Comparison of ENCODE assay signal across 8 mouse cellular contexts in genomic region chr11:119040600-119041324, GRCm38 (mm10). TPM values are rescaled to one million over a fixed set of nuclear protein-coding genes. Genes with fewer than 3 reads are reported as not detected.
DNase-seq lines count a peak whose midpoint lies in the region; ATAC-seq and TF ChIP-seq lines count a peak whose summit lies in the region.

Gene Cbx8 (minus strand): TSS chr11:119040969.

- no peak for TF ChIP-seq CTCF in C2C12 (IDR thresholded peaks at IDR 0.05; ENCODE audit: control insufficient read depth, insufficient read depth, insufficient read length)
- TF ChIP-seq CTCF in brain, embryonic 14.5 days (IDR thresholded peaks at IDR 0.05; ENCODE audit: borderline replicate concordance, extremely low read depth, insufficient read depth, insufficient read length): no peak
- TF ChIP-seq CTCF in kidney, postnatal 0 days (IDR thresholded peaks at IDR 0.05; ENCODE audit: low read depth): no peak

- peaks cover 10% of the 10 kb centered on the region for H3K79me2 ChIP-seq in C2C12 (ENCODE audit: control insufficient read depth, insufficient read depth)

- H3K36me3 ChIP-seq in C2C12 (ENCODE audit: control insufficient read depth, insufficient read depth): peaks cover 8% of the 10 kb centered on the region
- H3K36me3 ChIP-seq in erythroblast, embryonic 14.5 days (ENCODE audit: control insufficient read depth): peaks cover 2% of the 10 kb centered on the region; the same call in 1 of the 2 replicates
- peaks cover 10% of the 10 kb centered on the region for H3K36me3 ChIP-seq in heart, embryonic 12.5 days
- 0 out of 2 replicates have a peak, but pooled peaks cover 4% of the 10 kb centered on the region for H3K36me3 ChIP-seq in kidney, postnatal 0 days (ENCODE audit: insufficient read depth, low read length)
- H3K36me3 ChIP-seq in liver, embryonic 11.5 days (ENCODE audit: control insufficient read depth, insufficient read depth, low read length): no peaks in the 10 kb centered on the region
- peaks cover 4% of the 10 kb centered on the region; the same call in 1 of the 2 replicates for H3K36me3 ChIP-seq in stomach, embryonic 14.5 days (ENCODE audit: control insufficient read depth, insufficient read depth, low read length)

- peak; percentile 96 for ATAC-seq in heart, embryonic 12.5 days (ENCODE audit: insufficient number of reproducible peaks, low FRiP score)
- ATAC-seq in kidney, postnatal 0 days (replicated peaks; ENCODE audit: low FRiP score, low read depth): peak; percentile 91
- peak; percentile 94 for ATAC-seq in liver, embryonic 11.5 days (replicated peaks; ENCODE audit: low FRiP score)
- peak; percentile 95 for ATAC-seq in stomach, embryonic 14.5 days (ENCODE audit: insufficient number of reproducible peaks, insufficient read depth, low FRiP score, low read depth)

- H3K9me3 ChIP-seq in erythroblast, embryonic 14.5 days (ENCODE audit: control insufficient read depth, low read length): peaks cover 9% of the 10 kb centered on the region; the same call in 1 of the 2 replicates
- no peaks in the 10 kb centered on the region for H3K9me3 ChIP-seq in heart, embryonic 12.5 days (replicated peaks)
- H3K9me3 ChIP-seq in kidney, postnatal 0 days (replicated peaks; ENCODE audit: low read length): no peaks in the 10 kb centered on the region
- no peaks in the 10 kb centered on the region for H3K9me3 ChIP-seq in liver, embryonic 11.5 days (ENCODE audit: control insufficient read depth, low read length)
- no peaks in the 10 kb centered on the region for H3K9me3 ChIP-seq in stomach, embryonic 14.5 days (ENCODE audit: control insufficient read depth, low read depth, low read length)

- WGBS in heart, embryonic 12.5 days: under 1% methylated on average over 52 of the region's 63 CpGs
- under 1% methylated on average over 63 of the region's 63 CpGs for WGBS in kidney, postnatal 0 days
- under 1% methylated on average over 60 of the region's 63 CpGs for WGBS in liver, embryonic 11.5 days
- WGBS in stomach, embryonic 14.5 days: 2% methylated on average over 58 of the region's 63 CpGs

- no peaks in the 10 kb centered on the region for H3K79me3 ChIP-seq in C2C12 (ENCODE audit: low read depth)

- peak within 1 kb of the TSS; percentile 88 for H3K9ac ChIP-seq in heart, embryonic 12.5 days
- peak within 1 kb of the TSS; percentile 84 for H3K9ac ChIP-seq in kidney, postnatal 0 days (ENCODE audit: low read depth, low read length)
- H3K9ac ChIP-seq in liver, embryonic 11.5 days (ENCODE audit: low read depth, low read length): peak within 1 kb of the TSS; percentile 81
- peak within 1 kb of the TSS; percentile 61; the same call in 1 of the 2 replicates for H3K9ac ChIP-seq in stomach, embryonic 14.5 days (replicated peaks; ENCODE audit: low read depth, low read length)

- peak within 1 kb of the TSS; percentile 94 for H3K4me2 ChIP-seq in heart, embryonic 12.5 days
- H3K4me2 ChIP-seq in kidney, postnatal 0 days (ENCODE audit: low read length): peak within 1 kb of the TSS; percentile 99
- peak within 1 kb of the TSS; percentile 92 for H3K4me2 ChIP-seq in liver, embryonic 11.5 days
- H3K4me2 ChIP-seq in stomach, embryonic 14.5 days (replicated peaks; ENCODE audit: low read depth, low read length): peak within 1 kb of the TSS; percentile 81

- TF ChIP-seq POLR2A in brain, embryonic 14.5 days (IDR thresholded peaks at IDR 0.05; ENCODE audit: borderline replicate concordance, extremely low read depth, insufficient read depth, insufficient read length, poor library complexity, severe bottlenecking): peak; percentile 75; the same call in 1 of the 2 replicates

- peaks cover 17% of the 10 kb centered on the region for H3K27me3 ChIP-seq in C2C12 (ENCODE audit: control insufficient read depth, insufficient read depth, insufficient read length)
- H3K27me3 ChIP-seq in erythroblast, embryonic 14.5 days (ENCODE audit: control insufficient read depth): peaks cover 99% of the 10 kb centered on the region
- H3K27me3 ChIP-seq in heart, embryonic 12.5 days (replicated peaks): peaks cover 79% of the 10 kb centered on the region
- H3K27me3 ChIP-seq in kidney, postnatal 0 days (ENCODE audit: insufficient read depth, low read length): peaks cover 55% of the 10 kb centered on the region
- peaks cover 86% of the 10 kb centered on the region for H3K27me3 ChIP-seq in liver, embryonic 11.5 days (replicated peaks; ENCODE audit: control insufficient read depth, insufficient read depth, low read length)
- H3K27me3 ChIP-seq in stomach, embryonic 14.5 days (ENCODE audit: control insufficient read depth, insufficient read depth, low read length): peaks cover 42% of the 10 kb centered on the region

- H3K4me1 ChIP-seq in erythroblast, embryonic 14.5 days (ENCODE audit: control insufficient read depth): peaks cover 25% of the 10 kb centered on the region
- H3K4me1 ChIP-seq in heart, embryonic 12.5 days (replicated peaks): peaks cover 62% of the 10 kb centered on the region
- peaks cover 50% of the 10 kb centered on the region for H3K4me1 ChIP-seq in kidney, postnatal 0 days (replicated peaks; ENCODE audit: insufficient read depth, low read length)
- peaks cover 50% of the 10 kb centered on the region for H3K4me1 ChIP-seq in liver, embryonic 11.5 days (replicated peaks; ENCODE audit: control insufficient read depth, insufficient read depth, low read length)
- H3K4me1 ChIP-seq in stomach, embryonic 14.5 days (ENCODE audit: control insufficient read depth, insufficient read depth, low read length): peaks cover 43% of the 10 kb centered on the region

- peak; percentile 100 for DNase-seq in brain, embryonic 14.5 days (ENCODE audit: low read depth)
- DNase-seq in kidney, postnatal 0 days (ENCODE audit: low spot score): peak; percentile 100
- DNase-seq in liver, embryonic 11.5 days (ENCODE audit: low spot score): peak; percentile 98
- peak; percentile 99 for DNase-seq in naive thymus-derived CD4-positive, alpha-beta T cell, adult 2 months (ENCODE audit: low read depth)

- peak within 1 kb of the TSS; percentile 61 for H3K4me3 ChIP-seq in C2C12 (ENCODE audit: insufficient read depth, poor library complexity, severe bottlenecking)
- H3K4me3 ChIP-seq in erythroblast, embryonic 14.5 days (replicated peaks): peak within 1 kb of the TSS; percentile 65
- H3K4me3 ChIP-seq in heart, embryonic 12.5 days: peak within 1 kb of the TSS; percentile 78
- H3K4me3 ChIP-seq in kidney, postnatal 0 days (replicated peaks; ENCODE audit: low read depth, low read length): peak within 1 kb of the TSS; percentile 71
- peak within 1 kb of the TSS; percentile 75 for H3K4me3 ChIP-seq in liver, embryonic 11.5 days (ENCODE audit: low read depth, low read length)
- peak within 1 kb of the TSS; percentile 77 for H3K4me3 ChIP-seq in stomach, embryonic 14.5 days (ENCODE audit: low read depth, low read length)

- H3ac ChIP-seq in C2C12 (ENCODE audit: control insufficient read depth, insufficient read length, low read depth): peak within 1 kb of the TSS; percentile 87

- H3K27ac ChIP-seq in heart, embryonic 12.5 days (ENCODE audit: poor library complexity, severe bottlenecking): peak within 1 kb of the TSS; percentile 85
- H3K27ac ChIP-seq in kidney, postnatal 0 days: peak within 1 kb of the TSS; percentile 84
- H3K27ac ChIP-seq in liver, embryonic 11.5 days (ENCODE audit: low read depth, low read length): peak within 1 kb of the TSS; percentile 49; the same call in 1 of the 2 replicates
- peak within 1 kb of the TSS; percentile 77 for H3K27ac ChIP-seq in stomach, embryonic 14.5 days (ENCODE audit: low read length)

TF ChIP-seq in C2C12, 6 proteins besides CTCF, POLR2A, EP300 and RAD21:
- TF ChIP-seq CEBPB (IDR thresholded peaks at IDR 0.05; ENCODE audit: low read depth) (no peak), MYOG (IDR thresholded peaks at IDR 0.05; ENCODE audit: control insufficient read depth, extremely low read depth, insufficient read length) (no peak), MYOD1 (IDR thresholded peaks at IDR 0.05; ENCODE audit: control insufficient read depth, insufficient read length, low read depth) (no peak), FOSL1 (IDR thresholded peaks at IDR 0.05; ENCODE audit: insufficient read depth, low read length, poor library complexity, severe bottlenecking) (no peak), USF1 (IDR thresholded peaks at IDR 0.05; ENCODE audit: low read depth) (peak; percentile 30)

RNA-seq across cellular contexts. Expression of gene Cbx8, which starts in this region (rescaled TPM):
- polyA plus RNA-seq in C2C12 (2012; fragmentation: generic; extraction: Trizol): 6.4 TPM
- 6.5 and 10.4 TPM in 2 replicates for polyA plus RNA-seq in brain, embryonic 14.5 days (2012; rRNA removed)
- polyA plus RNA-seq in erythroblast, embryonic 14.5 days (2012): 0.20 and 0.42 TPM in 2 replicates
- polyA plus RNA-seq in heart, embryonic 12.5 days (2016; fragmentation: Nextera tagmentation; extraction: Ambion mirVana): 7.3 and 8.8 TPM in 2 replicates
- 6.1 and 7.7 TPM in 2 replicates for polyA plus RNA-seq in kidney, postnatal 0 days (2015; fragmentation: Nextera tagmentation; extraction: Ambion mirVana)
- polyA plus RNA-seq in liver, embryonic 11.5 days (2014; fragmentation: Nextera tagmentation; extraction: Ambion mirVana): 6.5 and 7.1 TPM in 2 replicates
- polyA plus RNA-seq in stomach, embryonic 14.5 days (2014; fragmentation: Nextera tagmentation; extraction: Ambion mirVana): 6.2 and 8.5 TPM in 2 replicates

Comparison
In these comparisons a context has a peak if more than half of its experiments do, and no peak if none do; other contexts are left out.
1. Peak in every context shown above with its lines: DNase-seq, ATAC-seq, H3K4me3 ChIP-seq and H3K27ac ChIP-seq.